Mouse (Mus musculus) cerebellum, adult 11 months (tissue): ENCODE results near the gene Fbxo46.
"Not testable (repeated sequence)": the region's sequence is repeated elsewhere in the genome, so short reads cannot be mapped to it uniquely, and the experiment has no call there.

Source experiments
- DNase-seq: peaks from one replicate; pipeline ENCODE4 v3.0.0; 2022

Gene Fbxo46

DNA sequence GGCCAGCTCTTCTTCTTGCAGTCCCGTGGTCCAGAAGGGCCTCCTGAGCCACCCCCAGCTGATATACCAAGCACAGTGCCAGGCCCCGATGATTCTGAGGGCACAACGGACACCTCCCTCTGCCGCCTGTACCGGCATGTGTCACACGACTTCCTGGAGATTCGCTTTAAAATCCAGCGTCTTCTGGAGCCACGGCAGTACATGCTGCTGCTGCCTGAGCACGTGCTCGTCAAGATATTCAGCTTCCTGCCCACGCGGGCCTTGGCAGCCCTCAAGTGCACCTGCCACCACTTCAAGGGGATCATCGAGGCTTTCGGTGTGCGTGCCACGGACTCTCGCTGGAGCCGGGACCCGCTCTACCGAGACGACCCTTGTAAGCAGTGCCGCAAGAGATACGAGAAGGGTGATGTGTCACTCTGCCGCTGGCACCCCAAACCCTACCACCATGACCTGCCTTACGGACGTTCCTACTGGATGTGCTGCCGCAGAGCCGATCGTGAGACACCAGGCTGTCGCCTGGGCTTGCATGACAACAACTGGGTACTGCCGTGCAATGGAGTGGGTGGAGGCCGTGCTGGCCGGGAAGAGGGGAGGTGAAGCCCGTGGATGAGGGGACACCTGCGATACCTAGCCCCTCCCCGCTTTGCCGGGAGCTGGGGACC lies 17.1 kb downstream of the Fbxo46 start:
- DNase-seq = no peak

DNA sequence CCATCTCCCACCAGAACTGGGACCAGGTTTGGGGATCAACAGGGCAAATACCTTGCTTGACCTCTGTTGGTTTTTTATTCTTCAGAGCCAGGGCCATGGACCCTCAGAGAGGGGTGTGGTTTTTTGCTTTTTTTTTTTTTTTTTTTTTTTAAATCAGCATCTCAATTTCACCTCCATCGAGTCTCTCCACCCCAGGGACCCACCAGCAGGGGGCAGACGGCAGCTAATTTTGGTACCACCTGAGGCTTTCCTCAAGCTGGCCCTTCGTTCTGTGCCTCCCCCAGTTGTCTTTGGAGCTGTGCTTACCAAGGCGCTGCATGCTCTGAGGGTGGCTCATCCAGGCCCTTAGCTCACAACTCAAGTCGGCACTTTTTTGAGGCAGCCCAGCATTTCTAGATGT lies 17.7 kb downstream of the Fbxo46 start:
- no peak for DNase-seq

DNA sequence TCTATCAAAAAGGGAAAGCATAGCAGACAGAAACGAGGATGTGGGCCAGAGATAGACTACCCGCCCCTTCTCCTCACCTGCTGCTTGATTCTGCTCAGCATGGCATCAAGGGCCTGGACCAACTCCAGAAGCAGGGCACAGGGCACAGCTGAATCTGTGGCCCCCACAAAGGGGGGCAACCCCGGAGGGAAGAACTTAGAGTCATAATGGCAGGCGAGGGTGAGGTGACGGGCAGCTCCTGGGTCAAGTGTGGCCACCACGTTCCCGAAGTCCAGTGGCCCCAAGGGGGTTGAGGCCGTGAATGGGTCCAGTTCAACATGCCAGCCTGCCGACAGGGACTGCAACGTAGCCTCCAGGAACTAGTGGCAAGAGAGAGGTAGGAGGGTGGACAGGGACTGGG lies 27.1 kb downstream of the Fbxo46 start:
- DNase-seq = no peak

DNA sequence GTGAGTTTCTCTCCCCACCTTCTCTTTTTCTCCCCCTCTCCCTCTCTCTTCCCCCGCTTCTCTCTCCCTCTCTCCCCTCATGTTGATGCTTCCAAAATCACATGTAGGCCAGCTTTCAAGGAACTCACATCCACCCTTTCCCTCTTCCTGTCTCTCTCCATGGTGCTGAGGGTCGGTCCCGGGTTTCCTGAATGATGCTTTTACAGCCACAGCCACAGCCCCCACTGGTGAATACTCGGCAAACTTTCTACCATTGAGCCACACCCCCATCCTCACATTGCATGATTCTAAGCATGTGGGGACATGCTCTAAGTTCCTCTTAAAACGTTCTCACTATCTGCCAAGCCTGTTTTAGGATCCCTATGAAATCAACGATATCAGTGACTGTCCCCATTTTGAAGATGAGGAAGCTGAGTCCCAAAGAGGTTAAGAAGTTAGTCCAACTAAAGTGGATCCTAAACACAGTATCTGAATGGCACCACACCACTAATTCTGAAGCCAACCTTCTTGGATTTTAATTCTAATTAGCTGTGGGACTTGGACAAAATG lies 27.9 kb downstream of the Fbxo46 start:
- DNase-seq = no peak

DNA sequence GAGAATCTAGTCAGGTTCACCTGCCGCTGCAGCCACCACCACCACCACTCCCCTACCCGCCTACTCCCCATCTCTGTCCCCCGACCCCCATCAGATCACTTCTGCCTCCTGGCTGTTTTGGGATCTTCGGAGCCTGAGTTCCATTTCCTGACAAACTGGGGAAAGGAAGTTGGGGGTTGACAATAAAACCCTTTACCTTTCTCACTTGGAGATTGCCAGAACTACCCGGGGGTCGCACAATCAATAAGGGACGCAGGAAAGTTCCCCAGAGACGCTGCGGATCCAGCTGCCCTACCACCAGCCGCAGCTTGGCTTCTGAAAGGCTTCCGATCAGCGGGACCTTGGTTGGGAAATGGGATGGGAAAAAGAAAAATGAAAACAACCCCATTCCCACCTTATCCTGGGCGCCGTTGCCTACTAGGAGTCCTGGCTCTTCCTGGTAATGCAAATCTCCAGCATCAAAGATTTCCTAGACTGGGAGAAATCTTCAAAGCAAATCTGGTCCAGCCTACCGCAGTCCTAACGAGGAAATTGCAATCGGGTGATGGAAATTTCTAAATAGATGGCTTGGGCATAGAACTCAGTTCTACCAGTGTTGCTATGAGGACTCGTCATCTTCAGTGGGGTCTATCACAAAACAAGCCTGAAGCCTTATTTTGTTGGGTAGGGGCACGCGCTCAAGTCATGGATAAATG lies 28.7 kb downstream of the Fbxo46 start:
- DNase-seq = no peak

DNA sequence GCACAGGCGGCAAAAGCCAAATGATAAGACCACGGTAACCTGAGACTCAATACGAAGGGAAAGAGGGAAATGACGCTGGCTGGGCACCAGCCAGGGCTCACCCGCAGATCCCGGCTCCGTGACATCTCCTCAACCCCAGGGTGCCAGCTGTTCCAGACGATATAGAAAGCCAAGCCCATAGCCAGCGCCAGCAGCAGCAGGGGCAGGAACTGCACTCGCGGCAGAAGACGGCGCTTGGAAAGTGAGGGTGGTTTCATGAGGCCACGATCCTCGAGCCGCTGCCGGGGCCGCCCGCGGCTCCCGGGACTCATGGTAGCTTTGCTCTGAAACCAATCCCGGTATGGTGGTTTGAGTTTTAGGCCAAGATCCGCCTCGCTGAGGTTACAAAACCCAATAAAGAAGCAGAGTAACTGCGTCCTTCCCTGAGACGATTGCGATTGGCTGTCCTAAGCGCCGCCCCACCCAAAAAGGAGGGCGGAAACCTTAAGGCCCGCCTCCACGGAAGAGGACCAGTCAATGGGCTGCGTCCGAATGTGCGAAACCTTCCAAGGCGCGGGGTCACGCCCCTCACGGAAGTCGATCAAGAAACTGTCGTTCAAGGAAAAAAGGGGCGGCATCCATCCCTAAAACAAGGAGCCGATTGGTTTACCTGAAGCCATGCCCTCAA lies 29.3 kb downstream of the Fbxo46 start, which contains the start of gene Qpctl:
Qpctl (minus strand) TSS at position 417 of the 667 bp plus-strand sequence.
- DNase-seq = peak; percentile 97

DNA sequence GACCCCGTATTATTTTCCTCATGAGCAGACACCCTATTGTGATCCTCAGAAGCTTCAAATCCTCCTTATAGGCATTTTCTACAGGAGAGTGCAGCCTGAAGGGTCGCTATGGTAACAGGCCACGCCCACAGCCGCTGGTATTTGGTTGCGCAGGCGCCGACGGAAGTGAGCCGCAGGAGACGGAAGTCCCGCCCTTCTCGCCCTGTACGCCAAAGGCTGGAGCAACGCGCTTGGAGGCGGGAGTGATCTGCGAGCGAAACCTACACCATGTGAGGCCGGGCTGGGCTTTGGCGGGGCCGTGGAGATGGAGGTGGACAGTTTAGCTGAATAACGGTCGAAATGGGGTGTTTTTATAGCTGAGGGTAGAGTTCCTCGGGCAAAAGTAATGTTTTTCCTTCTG lies 30.0 kb downstream of the Fbxo46 start, which contains the start of gene Snrpd2:
Snrpd2 (plus strand) TSS at position 97 of the 400 bp plus-strand sequence.
- DNase-seq = peak; percentile 96

DNA sequence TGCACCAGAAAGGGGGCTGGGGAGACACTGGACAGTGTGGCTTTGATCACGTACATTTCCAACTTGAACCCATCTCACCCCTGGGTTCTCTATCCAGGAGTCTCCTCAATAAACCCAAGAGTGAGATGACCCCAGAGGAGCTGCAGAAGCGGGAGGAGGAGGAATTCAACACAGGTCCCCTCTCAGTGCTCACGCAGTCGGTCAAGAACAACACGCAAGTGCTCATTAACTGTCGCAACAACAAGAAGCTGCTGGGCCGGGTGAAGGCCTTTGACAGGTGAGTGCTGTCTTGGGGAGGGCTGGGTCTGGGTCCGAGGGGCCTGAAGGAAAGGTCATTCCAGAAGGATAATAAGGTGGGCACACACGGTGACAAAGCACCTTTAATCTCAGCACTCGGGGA lies 31.5 kb downstream of the Fbxo46 start:
- DNase-seq = not testable (repeated sequence)

DNA sequence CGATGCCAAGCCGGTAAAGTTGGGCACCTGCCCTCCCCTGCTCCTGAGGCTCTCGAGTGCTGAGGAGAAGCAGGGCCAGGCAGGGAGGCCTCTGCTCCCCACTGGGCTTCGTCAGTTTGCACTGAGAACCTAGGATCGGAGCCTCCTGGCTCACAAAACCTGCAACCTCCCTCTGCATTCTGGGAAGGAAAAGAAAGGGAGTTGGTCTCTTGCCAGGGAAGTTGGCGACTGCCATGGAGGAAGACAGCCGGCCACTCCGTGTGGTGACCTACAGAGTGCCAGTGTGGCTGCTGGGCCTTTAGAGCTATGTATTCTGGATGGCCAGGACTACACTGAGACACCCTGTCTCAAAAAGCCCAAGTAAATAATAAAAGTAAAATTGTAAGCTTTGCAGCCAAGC lies 35.1 kb downstream of the Fbxo46 start:
- no peak for DNase-seq

DNA sequence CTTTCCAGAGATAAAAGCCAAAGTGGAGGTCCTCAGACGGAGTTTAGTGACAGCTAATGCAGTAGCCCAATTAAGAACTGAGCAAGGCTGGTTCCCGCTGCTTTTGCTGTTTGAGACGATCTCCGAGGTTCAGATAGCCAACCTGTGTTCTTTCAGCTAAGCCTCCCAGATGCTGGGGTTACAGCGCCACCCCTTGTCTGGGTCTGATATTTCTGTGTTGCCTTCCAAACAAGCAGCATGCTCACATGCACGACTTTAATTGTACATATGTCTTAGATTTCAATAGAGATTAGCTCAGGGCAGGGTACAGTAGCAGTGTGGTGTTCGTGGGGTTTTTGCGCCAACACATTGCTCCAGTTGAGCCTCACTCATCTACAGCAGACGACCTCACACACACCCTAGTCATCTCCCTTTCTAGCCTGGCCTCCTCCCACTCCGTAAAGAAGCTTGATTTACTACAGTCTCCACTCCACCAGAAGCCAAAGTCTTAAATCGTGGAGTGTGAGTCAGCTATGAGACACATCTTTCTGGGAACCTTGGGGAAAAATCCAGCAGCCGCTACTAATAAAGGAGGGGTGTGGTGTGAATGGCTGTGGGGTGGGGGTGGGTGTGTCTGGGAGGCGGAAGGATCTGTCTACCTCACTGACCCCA lies 36.3 kb downstream of the Fbxo46 start:
- no peak for DNase-seq

DNA sequence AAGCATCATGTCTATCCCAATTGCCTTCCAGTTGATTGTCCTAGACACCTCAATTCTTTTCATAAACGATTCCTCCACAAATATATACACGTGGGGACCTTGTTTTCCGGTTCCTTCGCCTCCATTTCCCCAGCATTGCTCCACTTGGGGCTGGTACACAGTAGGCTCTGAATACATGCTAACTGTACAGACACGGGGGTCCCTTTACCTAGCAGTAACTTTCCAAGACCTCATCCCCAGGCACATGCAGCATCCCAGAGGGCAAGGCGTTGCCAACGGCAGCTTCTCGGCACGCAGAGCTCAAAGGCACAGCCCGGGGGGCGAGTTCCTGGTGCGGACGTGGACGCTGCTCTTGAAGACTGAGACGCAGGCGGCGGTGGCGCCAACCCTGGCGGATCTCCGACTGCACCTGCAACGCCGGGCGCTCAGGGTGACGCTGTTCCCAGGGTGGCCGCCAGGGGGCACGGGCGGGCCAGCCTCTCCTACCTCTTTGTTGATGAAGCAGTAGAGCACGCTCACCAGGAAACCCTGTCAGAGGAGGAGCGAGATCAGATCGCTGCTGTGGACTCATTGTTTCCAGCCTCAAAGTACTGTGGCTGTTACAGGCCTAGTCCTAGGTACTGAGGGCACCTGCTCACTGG lies 37.6 kb downstream of the Fbxo46 start:
- peak; percentile 93 for DNase-seq

DNA sequence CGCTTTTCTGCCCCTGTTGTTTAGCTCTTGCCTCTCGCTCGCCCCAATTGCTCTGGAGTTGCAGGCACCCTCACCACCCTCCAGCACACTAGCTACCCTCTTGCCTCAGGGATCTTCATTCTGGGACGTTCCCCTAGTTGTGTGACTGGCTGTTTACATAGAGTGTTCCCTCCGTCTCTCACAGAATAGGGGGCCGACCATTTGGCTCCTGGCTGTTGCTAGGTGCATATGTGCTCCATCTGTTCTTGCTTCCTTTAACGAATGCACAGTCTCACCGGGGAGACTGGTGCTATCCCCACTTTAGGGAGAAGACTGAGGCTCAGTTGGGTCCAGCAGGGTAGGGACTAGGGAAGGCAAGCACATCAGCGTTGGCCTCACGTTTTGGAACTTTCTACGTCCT lies 38.9 kb downstream of the Fbxo46 start:
- no peak for DNase-seq

DNA sequence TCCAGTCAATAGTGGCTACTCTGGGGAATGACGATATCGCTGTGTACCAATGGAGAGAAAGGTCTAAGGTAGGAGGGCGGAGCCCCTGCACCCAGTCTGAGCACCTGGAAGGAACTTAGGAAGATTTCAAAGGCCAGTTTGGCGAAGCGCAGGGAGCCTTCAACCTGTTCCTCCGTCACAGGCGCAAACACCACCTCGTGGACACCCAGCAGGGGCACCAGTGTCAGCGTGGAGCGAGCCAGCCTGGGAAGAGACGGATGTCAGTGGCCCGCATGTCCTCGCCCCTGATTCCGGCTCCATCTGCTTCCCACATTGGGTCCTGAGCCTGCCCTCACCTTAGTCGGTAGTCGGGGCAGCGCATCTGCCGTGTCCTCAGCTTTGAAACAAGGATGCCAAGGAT lies 39.8 kb downstream of the Fbxo46 start:
- no peak for DNase-seq

DNA sequence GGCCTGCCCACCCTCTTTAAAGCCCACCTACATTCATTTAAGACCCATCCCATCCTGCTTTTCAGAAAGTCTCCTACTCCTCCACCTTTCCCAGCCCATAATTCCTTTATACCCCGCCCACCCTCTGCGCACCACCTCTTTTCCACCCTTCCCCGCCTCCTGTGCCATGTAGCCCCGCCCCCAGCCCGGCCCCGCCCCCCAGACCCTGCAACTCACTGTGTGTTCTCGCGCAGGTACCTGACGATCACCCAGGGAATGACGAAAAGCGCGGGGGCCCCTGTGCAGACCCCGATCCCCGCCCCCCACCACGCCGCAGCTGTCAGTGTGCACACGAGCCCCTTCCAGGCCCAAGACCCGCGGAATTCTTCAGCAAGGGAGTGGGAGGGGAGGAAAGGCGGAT lies 40.5 kb downstream of the Fbxo46 start:
- no peak for DNase-seq

DNA sequence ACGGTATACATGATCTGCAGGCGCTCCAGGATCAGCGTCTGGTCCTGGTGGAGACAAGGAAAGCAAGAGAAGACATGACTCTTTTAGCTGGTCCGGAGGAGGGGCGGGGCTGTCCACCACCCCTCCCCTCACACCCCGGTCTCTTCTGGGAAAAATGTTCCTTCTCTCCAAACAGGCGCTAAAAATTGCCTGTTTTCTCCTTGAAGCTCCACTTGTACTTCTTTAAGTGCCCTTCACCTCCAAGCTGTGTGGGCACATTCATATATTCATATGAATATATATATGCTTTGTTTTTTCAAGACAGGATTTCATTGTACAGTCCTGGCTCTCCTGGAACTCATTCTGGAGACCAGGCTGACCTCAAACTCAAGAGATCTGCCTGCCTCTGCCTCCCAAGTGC lies 43.3 kb downstream of the Fbxo46 start:
- DNase-seq = no peak

DNA sequence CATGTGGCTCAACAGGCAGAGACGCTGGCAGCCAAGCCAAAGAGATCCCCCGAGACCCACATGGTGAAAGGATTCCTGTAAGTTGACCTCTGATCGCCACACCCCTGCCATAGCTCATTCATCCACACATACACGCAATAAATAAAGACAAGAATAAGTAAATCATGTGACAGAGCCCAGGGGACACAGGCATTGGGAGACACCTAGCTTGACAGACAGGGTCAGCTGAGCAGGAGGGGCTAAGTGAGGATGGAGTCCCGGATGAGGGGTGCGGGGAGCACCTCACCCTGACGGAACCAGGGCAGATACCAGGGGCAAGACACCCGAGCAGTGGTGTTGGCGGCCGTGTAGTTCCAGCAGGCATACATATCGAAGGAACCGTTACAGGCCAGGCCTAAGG lies 44.1 kb downstream of the Fbxo46 start:
- no peak for DNase-seq

DNA sequence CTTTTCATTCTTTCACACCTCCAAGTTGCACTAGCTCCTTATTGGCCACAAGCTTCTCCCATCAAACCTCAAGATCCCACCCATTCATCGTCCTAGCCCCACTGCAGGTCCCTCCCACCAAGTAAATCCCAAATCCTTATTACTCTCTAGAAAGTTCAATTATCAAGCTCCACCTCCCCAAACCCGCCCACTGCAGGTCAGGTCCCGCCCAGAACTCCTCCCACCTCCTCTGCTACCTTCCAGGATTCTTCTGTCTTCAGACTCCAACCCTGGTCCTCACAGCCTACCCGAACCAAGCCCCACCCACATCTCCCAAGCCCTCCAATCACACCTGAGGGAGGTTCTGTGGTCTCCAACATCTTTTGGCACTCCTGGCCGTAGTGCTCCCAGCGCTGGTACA lies 44.5 kb downstream of the Fbxo46 start:
- no peak for DNase-seq

DNA sequence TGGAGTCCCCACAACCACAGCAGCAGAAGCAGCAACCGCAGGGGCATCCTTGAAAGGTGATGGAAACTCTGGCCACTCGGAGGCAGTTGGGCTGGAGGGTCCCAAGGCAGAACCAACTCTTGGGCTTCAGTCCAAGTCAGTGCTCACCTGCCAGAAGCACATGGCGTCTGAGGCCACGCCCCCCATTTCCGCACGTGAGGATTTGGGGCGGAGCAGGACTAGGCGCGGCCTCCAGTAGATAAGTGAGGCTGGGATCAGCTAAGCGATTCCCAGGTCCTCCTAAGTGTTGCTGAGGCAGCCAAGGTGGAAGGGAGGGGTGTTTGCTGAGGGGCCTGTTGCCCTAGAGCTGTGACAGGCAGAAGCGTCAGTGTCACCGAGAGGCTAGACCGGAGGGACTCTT lies 45.3 kb downstream of the Fbxo46 start:
- no peak for DNase-seq

DNA sequence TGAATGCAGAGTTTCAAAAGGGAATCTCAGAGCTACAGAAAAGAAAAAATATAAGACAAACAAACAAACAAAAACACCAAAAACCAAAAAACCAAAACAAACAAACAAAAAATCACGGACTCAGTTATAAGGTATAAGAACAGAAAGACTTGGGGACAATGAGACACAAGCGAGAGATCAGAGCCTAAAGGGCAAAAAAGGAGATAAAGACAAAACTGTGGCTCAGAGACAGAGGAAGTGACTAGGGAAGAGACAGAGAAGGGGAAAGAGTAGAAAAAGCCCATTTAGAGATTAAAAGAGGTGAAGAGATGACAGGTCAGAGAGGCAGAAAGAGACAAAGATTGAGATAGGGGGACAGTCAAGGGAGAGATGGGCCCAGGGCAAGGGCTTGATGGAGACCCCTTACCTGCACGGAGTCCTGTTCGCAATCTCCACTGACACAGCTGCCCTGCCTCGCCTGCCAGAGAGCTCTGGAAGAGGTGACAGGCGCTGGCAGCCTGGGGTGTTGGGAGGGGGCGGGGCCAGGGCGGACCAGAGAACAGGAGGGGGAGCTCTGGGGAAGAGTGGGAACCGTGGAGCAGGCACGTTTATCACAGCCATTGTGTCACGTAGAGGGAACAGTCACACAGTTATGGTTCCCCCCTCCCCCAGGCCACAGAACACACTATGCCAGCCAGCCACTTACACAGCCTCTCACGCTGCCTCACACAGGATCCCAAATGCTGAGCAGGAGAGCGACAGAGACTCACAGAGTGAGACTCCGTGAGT lies 46.2 kb downstream of the Fbxo46 start, which contains the start of gene Gipr:
Gipr (minus strand) TSS at position 472 of the 768 bp plus-strand sequence.
- no peak for DNase-seq

DNA sequence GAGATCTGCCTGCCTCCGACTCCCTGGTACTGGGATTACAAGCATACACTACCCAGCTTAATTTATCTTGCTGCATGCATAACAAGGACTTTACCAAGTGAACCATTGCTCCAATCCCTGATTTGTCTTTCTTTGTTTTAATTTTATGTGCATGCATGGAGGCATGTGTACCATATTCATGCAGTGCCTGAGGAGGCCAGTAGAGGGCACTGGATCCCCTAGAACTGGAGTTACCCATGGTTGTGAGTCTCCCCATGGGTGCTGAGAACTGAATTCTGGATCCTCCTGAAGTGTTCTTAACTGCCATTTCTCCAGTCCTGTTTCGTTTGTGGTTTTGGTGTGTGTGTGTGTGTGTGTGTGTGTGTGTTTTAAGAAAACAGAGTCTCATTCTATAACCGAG lies 47.3 kb downstream of the Fbxo46 start:
- no peak for DNase-seq

DNA sequence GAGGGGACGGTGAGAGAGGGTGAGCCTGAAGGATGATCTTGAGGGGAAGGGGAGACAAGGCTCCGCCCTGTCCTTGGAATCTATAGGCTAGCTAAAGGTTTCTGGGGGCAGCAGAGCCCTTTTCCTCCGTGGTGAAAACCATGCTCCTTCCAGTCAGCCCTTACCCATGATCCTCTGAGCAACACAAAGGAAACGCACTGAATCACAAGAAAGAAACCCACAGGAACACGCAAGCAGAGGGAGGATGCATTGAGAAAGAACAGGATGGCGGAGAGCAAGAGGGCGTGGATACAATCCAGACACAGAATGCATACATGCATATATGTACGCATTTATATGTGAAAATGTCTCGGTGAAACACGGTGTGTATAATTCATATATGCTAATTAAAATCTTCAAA lies 49.8 kb downstream of the Fbxo46 start:
- no peak for DNase-seq

DNA sequence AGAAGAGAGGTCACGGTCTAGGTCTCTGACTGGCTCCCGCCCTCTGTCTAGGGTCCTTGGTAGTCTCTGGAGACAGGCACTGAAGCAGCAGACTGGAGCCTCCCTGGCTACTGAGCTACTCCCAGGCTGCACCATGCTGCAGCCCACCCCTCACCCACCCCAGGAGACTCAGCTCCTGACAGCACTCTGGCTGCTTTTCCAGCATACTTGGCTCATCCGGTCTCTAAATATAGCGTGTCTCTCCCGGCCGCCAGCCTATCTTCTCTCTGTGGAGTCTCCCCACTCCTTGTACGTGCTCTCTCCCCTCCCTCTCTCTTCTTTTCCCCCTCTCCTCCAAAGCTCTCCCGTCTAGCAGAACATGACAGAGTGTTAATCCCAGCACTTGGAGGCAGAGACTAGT lies 50.5 kb downstream of the Fbxo46 start:
- no peak for DNase-seq
